Mouse (Mus musculus): Measurements from ENCODE around the gene Larp6.

DNA sequence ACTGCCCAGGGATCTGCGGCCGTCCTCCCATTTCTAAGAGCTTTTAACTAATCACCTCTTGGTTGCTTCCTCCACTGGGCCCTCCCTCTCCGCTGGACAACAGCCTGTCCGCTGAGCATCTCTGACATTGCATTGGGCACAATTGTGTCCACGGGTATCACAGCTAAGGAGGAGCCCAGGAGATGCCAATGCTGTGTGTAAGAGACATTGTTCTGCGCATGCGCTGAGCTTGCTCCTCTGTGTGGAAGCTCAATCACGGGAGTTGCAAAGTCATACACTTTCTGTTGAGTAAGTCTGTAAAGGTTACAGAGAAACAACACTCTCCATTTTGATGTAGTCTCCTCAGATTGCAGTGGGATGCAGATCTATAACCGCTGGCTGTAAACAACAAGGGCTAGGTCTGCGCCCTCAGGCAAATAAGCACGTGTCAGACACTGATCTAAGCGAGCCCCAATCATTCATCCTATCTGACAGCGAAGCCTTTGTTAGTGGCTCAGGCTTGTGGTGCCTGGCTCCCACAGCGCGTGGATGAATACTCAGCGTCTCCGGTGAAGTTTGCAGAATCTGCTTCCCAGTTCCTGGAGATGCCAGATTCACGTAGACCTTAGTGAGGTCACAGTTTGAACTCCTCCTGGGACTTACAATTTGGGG lies 13.1 kb upstream of the Larp6 start:
- TF ChIP-seq EP300 (IDR thresholded peaks at IDR 0.05; ENCODE audit: low read depth) (no peak), CTCF (IDR thresholded peaks at IDR 0.05; ENCODE audit: low read depth) (no peak)

Data from liver, postnatal 0 days (tissue).